Mouse (Mus musculus): ENCODE measurements at regions not wholly inside any gene's neighbourhood (a gene's known extent, or its start where the extent isn't known, plus 50 kb on each side); places are given as distances from the start of the nearest gene placed in this dataset.
"Not testable (repeated sequence)": the region's sequence is repeated elsewhere in the genome, so short reads cannot be mapped to it uniquely, and the experiment has no call there.

DNA sequence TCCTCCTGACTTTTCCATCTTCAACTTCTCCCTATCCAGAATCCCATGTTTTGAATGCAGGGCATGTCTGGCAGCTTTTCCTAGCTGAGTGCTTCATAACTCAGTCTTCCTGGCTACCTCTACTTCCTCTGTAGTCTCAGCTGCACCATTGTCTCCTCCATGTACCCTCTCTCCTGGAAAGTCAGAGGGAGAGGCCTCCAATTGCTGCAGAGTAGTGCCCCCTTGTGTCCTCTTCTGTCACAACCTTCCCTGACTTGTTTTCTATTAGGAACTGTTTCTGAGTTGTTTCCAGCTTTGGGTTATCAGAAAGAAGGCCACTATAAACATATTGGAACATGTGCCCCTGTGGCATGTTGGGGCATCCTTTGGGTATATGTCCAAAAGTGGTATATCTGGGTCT lies 159.3 kb downstream of the Stard3nl start:
- Histone ChIP-seq H3K9ac (ENCODE audit: low read depth, poor library complexity, severe bottlenecking) (no peak overlapping the region), H3K4me3 (ENCODE audit: low read depth, low read length) (no peak overlapping the region), H3K27ac (ENCODE audit: insufficient read depth, low read length) (no peak overlapping the region), H3K27me3 (ENCODE audit: control insufficient read depth, insufficient read depth, low read length, poor library complexity, severe bottlenecking) (no peaks in the 10 kb centered on the region), H3K9me3 (replicated peaks; ENCODE audit: control insufficient read depth, insufficient read depth, low read length, poor library complexity, severe bottlenecking) (no peaks in the 10 kb centered on the region), H3K36me3 (ENCODE audit: control insufficient read depth, insufficient read depth, low read length, poor library complexity, severe bottlenecking) (no peaks in the 10 kb centered on the region), H3K4me1 (ENCODE audit: control insufficient read depth, insufficient read depth, low read length) (no peaks in the 10 kb centered on the region)
- peak; percentile 31 for TF ChIP-seq CTCF (IDR thresholded peaks at IDR 0.05; ENCODE audit: low read depth, low read length)
- no peak for TF ChIP-seq POLR2A (IDR thresholded peaks at IDR 0.05; ENCODE audit: insufficient read depth, low read length)
- TF ChIP-seq EP300 (IDR thresholded peaks at IDR 0.05; ENCODE audit: insufficient read depth, low read depth, low read length): no peak

GRCm38 (mm10) chr13:19234700-19235374 lies 160.8 kb downstream of the Stard3nl start:
- TF ChIP-seq EP300 (IDR thresholded peaks at IDR 0.05; ENCODE audit: insufficient read depth, low read depth, low read length): no peak
- no peak for TF ChIP-seq POLR2A (IDR thresholded peaks at IDR 0.05; ENCODE audit: insufficient read depth, low read length)
- no peak for TF ChIP-seq CTCF (IDR thresholded peaks at IDR 0.05; ENCODE audit: low read depth, low read length)
- Histone ChIP-seq H3K4me3 (ENCODE audit: low read depth, low read length) (no peak overlapping the region), H3K4me1 (ENCODE audit: control insufficient read depth, insufficient read depth, low read length) (no peaks in the 10 kb centered on the region), H3K36me3 (ENCODE audit: control insufficient read depth, insufficient read depth, low read length, poor library complexity, severe bottlenecking) (no peaks in the 10 kb centered on the region), H3K27me3 (ENCODE audit: control insufficient read depth, insufficient read depth, low read length, poor library complexity, severe bottlenecking) (no peaks in the 10 kb centered on the region), H3K9me3 (replicated peaks; ENCODE audit: control insufficient read depth, insufficient read depth, low read length, poor library complexity, severe bottlenecking) (no peaks in the 10 kb centered on the region), H3K9ac (ENCODE audit: low read depth, poor library complexity, severe bottlenecking) (no peak overlapping the region), H3K27ac (ENCODE audit: insufficient read depth, low read length) (no peak overlapping the region)

- not testable (repeated sequence) for H3K4me1 ChIP-seq (ENCODE audit: control insufficient read depth, insufficient read depth, low read length); H3K27me3 ChIP-seq (ENCODE audit: control insufficient read depth, insufficient read depth, low read length, poor library complexity, severe bottlenecking); H3K4me3 ChIP-seq (ENCODE audit: low read depth, low read length); H3K9me3 ChIP-seq (replicated peaks; ENCODE audit: control insufficient read depth, insufficient read depth, low read length, poor library complexity, severe bottlenecking); H3K27ac ChIP-seq (ENCODE audit: insufficient read depth, low read length); H3K36me3 ChIP-seq (ENCODE audit: control insufficient read depth, insufficient read depth, low read length, poor library complexity, severe bottlenecking); H3K9ac ChIP-seq (ENCODE audit: low read depth, poor library complexity, severe bottlenecking)
These were observed 175.6 kb downstream of the Stard3nl start for GRCm38 (mm10) chr13:19220004-19220403.

DNA sequence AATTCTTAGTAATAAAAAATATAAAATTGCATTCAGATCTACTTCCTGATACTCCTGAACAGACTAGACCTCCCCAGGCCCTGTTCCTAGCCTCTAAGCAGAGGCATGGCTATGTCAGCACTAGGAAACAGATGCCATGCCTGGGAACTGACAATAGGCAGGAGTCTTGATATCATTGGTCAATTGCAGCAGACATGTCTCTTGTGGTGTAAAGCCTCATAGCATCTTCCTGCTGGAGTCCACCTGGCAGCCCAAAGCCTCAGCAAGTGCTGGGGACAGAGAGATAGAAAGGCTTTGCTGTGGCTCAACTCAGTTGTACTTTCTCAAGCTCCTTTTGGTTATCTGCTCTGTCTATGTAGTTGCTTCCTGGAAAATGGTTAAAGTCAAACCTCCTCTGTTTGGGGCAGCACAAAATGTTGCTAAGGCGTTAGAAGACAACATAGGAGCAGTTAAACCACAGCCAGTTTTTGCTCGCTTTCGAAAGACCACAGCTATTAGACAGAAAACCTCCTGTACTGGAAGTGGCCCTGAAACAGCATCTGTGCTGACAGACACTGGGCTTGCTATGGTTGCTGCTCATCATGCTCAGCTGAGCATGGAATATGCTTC lies 176.1 kb downstream of the Stard3nl start:
- not testable (repeated sequence) for H3K36me3 ChIP-seq (ENCODE audit: control insufficient read depth, insufficient read depth, low read length, poor library complexity, severe bottlenecking); H3K27me3 ChIP-seq (ENCODE audit: control insufficient read depth, insufficient read depth, low read length, poor library complexity, severe bottlenecking); H3K4me3 ChIP-seq (ENCODE audit: low read depth, low read length); H3K4me1 ChIP-seq (ENCODE audit: control insufficient read depth, insufficient read depth, low read length); H3K9me3 ChIP-seq (replicated peaks; ENCODE audit: control insufficient read depth, insufficient read depth, low read length, poor library complexity, severe bottlenecking); H3K9ac ChIP-seq (ENCODE audit: low read depth, poor library complexity, severe bottlenecking); H3K27ac ChIP-seq (ENCODE audit: insufficient read depth, low read length)

GRCm38 (mm10) chr13:19204669-19205068 lies 190.9 kb downstream of the Stard3nl start:
- no peaks in the 10 kb centered on the region for H3K27me3 ChIP-seq (ENCODE audit: control insufficient read depth, insufficient read depth, low read length, poor library complexity, severe bottlenecking)
- H3K4me3 ChIP-seq (ENCODE audit: low read depth, low read length): no peak overlapping the region
- H3K4me1 ChIP-seq (ENCODE audit: control insufficient read depth, insufficient read depth, low read length): no peaks in the 10 kb centered on the region
- TF ChIP-seq POLR2A (IDR thresholded peaks at IDR 0.05; ENCODE audit: insufficient read depth, low read length) (no peak), EP300 (IDR thresholded peaks at IDR 0.05; ENCODE audit: insufficient read depth, low read depth, low read length) (no peak), CTCF (IDR thresholded peaks at IDR 0.05; ENCODE audit: low read depth, low read length) (no peak)
- H3K9ac ChIP-seq (ENCODE audit: low read depth, poor library complexity, severe bottlenecking): no peak overlapping the region
- peaks cover 17% of the 10 kb centered on the region for H3K9me3 ChIP-seq (replicated peaks; ENCODE audit: control insufficient read depth, insufficient read depth, low read length, poor library complexity, severe bottlenecking)
- H3K27ac ChIP-seq (ENCODE audit: insufficient read depth, low read length): no peak overlapping the region
- H3K36me3 ChIP-seq (ENCODE audit: control insufficient read depth, insufficient read depth, low read length, poor library complexity, severe bottlenecking): no peaks in the 10 kb centered on the region

GRCm38 (mm10) chr13:19202320-19202719 lies 193.3 kb downstream of the Stard3nl start:
- not testable (repeated sequence) for H3K4me3 ChIP-seq (ENCODE audit: low read depth, low read length); H3K27me3 ChIP-seq (ENCODE audit: control insufficient read depth, insufficient read depth, low read length, poor library complexity, severe bottlenecking); H3K4me1 ChIP-seq (ENCODE audit: control insufficient read depth, insufficient read depth, low read length); H3K9ac ChIP-seq (ENCODE audit: low read depth, poor library complexity, severe bottlenecking); H3K36me3 ChIP-seq (ENCODE audit: control insufficient read depth, insufficient read depth, low read length, poor library complexity, severe bottlenecking)
- Histone ChIP-seq H3K27ac (ENCODE audit: insufficient read depth, low read length) (peak overlapping the region; percentile 33; the same call in 1 of the 2 replicates), H3K9me3 (replicated peaks; ENCODE audit: control insufficient read depth, insufficient read depth, low read length, poor library complexity, severe bottlenecking) (peaks cover 24% of the 10 kb centered on the region)
- TF ChIP-seq EP300 (IDR thresholded peaks at IDR 0.05; ENCODE audit: insufficient read depth, low read depth, low read length): peak; percentile 82; the same call in 1 of the 2 replicates
